In the genomic region with DNA sequence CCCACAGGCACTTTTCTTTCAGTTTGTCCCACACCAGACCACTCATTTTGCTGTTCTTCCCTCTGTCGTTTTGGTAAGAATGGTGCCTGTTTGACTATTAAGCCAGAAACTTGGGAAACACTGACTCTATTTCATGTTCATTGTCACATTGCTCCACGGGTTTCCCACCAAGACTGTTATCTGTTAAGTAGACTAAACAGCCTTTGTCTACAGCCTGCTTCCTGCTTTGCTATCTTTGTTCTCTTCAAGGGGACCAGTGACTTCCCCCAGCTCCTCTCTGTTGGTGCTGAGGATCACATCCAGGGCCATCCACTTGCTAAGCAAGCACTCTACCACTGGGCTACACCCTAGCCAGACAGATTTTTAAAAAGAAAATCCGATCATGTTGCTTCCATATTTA, we compare ENCODE assay signal across 17 mouse cellular contexts.
"Had no signal": no experiment of that assay in that cellular context is flagged by ENCODE, and none has a peak within 500 bp of the region (broad histone marks: within the 10 kb centered on the region; RNA-seq: fewer than 3 reads in every experiment).

No protein-coding gene starts in this region.

- H3K27me3 ChIP-seq: limb, embryonic 15.5 days; liver, embryonic 12.5 days; midbrain, embryonic 15.5 days; neural tube, embryonic 13.5 days had no signal

- DNase-seq: kidney, adult 11 months; kidney, adult 9 months; kidney, postnatal 36 days; layer of hippocampus, adult 9-11 months; layer of hippocampus, postnatal 36 days; lung, embryonic 14.5 days; retina, postnatal 1 day; right cerebral cortex, postnatal 4 days; spleen, adult 18-20 months; thymus, adult 18-20 months; thymus, postnatal 14 days had no signal

- H3K4me2 ChIP-seq: limb, embryonic 15.5 days; liver, embryonic 12.5 days; lung, embryonic 14.5 days; midbrain, embryonic 15.5 days; neural tube, embryonic 13.5 days had no signal

- H3K9me3 ChIP-seq: limb, embryonic 15.5 days; liver, embryonic 12.5 days; midbrain, embryonic 10.5 days; midbrain, embryonic 15.5 days; neural tube, embryonic 13.5 days had no signal

- H3K4me3 ChIP-seq: limb, embryonic 15.5 days; liver, embryonic 12.5 days; midbrain, embryonic 10.5 days; midbrain, embryonic 15.5 days; neural tube, embryonic 13.5 days had no signal

- H3K9ac ChIP-seq: limb, embryonic 15.5 days; liver, embryonic 12.5 days; lung, embryonic 14.5 days; midbrain, embryonic 15.5 days; neural tube, embryonic 13.5 days had no signal

- H3K27ac ChIP-seq: kidney, postnatal 0 days; limb, embryonic 15.5 days; liver, embryonic 12.5 days; midbrain, embryonic 10.5 days; midbrain, embryonic 15.5 days; neural tube, embryonic 13.5 days had no signal

- ATAC-seq: liver, embryonic 12.5 days; midbrain, embryonic 15.5 days had no signal
